Mouse (Mus musculus): ENCODE data around the gene Mymx.

- 0 out of 2 replicates have a peak, but pooled peaks have one; percentile 10 for TF ChIP-seq CTCF (IDR thresholded peaks at IDR 0.05)
- TF ChIP-seq EP300 (IDR thresholded peaks at IDR 0.05) = peak; percentile 26; the same call in 1 of the 2 replicates
Measured at GRCm38 (mm10) chr17:45572103-45573086, 29.5 kb downstream of the Mymx start.

Measured in lung, postnatal 0 days (tissue).